Mouse (Mus musculus) myocyte (in vitro differentiated cells): Measurements from ENCODE around the gene Nr2e1.

ENCODE experiments used
- CEBPB ChIP-seq: IDR thresholded peaks from 2 replicates; pipeline ENCODE4 v1.6.1; 2011; ENCODE audit warnings: mild to moderate bottlenecking, moderate library complexity; ENCODE audit not compliant: poor library complexity, insufficient read depth, severe bottlenecking
- E2F4 ChIP-seq: IDR thresholded peaks from one replicate; pipeline ENCODE4 v1.6.1; 2011; ENCODE audit warnings: mild to moderate bottlenecking, control low read depth, moderate library complexity; ENCODE audit not compliant: insufficient read depth
- MYOD1 ChIP-seq, 3 experiments: IDR thresholded peaks; one replicate each; pipeline ENCODE4 v1.6.1; 2011; ENCODE audit warnings: control low read depth in 2 of 3, low read depth in 2 of 3, mild to moderate bottlenecking in 2 of 3, moderate library complexity in 1 of 3; ENCODE audit not compliant: insufficient read length in 2 of 3, control insufficient read depth in 1 of 3
- POLR2A ChIP-seq: IDR thresholded peaks from one replicate; pipeline ENCODE4 v1.6.1; 2011; ENCODE audit warnings: low read depth, mild to moderate bottlenecking, control low read depth, moderate library complexity; ENCODE audit not compliant: insufficient read length
- TCF12 ChIP-seq: IDR thresholded peaks from one replicate; pipeline ENCODE4 v1.6.1; 2011; ENCODE audit warnings: mild to moderate bottlenecking, control low read depth; ENCODE audit not compliant: poor library complexity, insufficient read depth, severe bottlenecking
- TCF3 ChIP-seq: IDR thresholded peaks from one replicate; pipeline ENCODE4 v1.6.1; 2011; ENCODE audit warnings: low read depth, control low read depth; ENCODE audit not compliant: insufficient read length
- USF1 ChIP-seq: IDR thresholded peaks from one replicate; pipeline ENCODE4 v1.6.1; 2011; ENCODE audit warnings: low read depth, mild to moderate bottlenecking, control low read depth, moderate library complexity

- no peak for TF ChIP-seq E2F4
- TF ChIP-seq TCF3, result no peak
- no peak for TF ChIP-seq MYOD1 (IDR thresholded peaks at IDR 0.05; ENCODE audit: control insufficient read depth in 1 of 3, insufficient read length in 2 of 3, low read depth in 2 of 3)
- TF ChIP-seq POLR2A, result no peak
- no peak for TF ChIP-seq USF1
- no peak for TF ChIP-seq CEBPB
- TF ChIP-seq TCF12, result no peak
Measured at GRCm38 (mm10) chr10:42572567-42572966, 10.9 kb downstream of the Nr2e1 start.
